Mouse (Mus musculus): ENCODE data around the gene Tmem106b. TPM values are rescaled to one million over a fixed set of nuclear protein-coding genes. Genes with fewer than 3 reads are reported as not detected.
A peak's percentile ranks its signal among the peaks of the same experiment; 100 is the strongest.

Tmem106b gene
- 9.6 and 10.2 TPM in 2 replicates for polyA plus RNA-seq (2015; fragmentation: Nextera tagmentation; extraction: Ambion mirVana)

DNA sequence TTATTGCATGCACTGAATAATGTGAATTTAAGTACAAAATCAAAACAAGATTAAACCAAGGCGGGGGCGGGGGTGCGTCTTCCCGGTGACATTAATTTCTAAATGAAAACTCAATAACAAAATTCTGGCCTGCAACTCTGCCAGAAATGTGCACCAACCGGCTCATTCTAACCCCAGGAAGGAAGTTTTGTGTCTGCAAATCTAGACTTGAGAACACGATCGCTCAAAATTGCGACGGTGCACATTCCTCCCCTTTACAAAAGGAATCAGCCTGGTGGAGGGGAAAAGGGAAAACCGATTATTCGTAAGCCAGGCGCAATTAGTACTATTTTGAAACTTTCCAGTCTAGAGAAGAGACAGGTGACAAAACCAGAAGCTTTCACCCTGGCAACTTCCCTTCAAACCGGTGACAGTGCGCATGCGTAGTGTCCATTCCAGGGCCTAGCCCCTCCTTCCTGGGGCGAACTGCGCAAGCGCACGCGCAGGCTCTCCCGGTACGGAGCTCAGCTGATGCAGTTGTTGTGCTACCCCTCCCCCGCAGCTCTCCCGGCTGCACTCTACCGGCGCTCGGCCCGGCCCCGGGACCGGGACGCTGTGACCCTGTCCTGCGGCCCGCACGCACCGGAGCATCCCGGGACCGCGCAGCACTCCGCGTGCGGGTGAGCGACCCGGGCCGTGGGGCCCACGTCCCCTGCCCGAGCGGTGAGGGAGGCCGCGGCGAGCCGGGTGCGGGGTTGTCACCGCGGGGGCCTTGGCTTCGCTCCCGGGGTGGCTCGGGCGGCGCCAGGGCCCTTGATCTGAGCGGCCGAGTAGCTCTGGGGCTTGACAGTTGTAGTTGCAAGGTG lies at the start of gene Tmem106b:
Gene Tmem106b (plus strand): TSS at position 458 of the 845 bp plus-strand sequence.
- H3K27me3 ChIP-seq, result no peaks in the 10 kb centered on the region
- H3K36me3 ChIP-seq (replicated peaks), result peaks cover 4% of the 10 kb centered on the region; the same call in 1 of the 2 replicates
- peak; percentile 99 for ATAC-seq (ENCODE audit: insufficient read depth)
- peak within 1 kb of the TSS; percentile 95 for H3K9ac ChIP-seq
- no peaks in the 10 kb centered on the region for H3K9me3 ChIP-seq (replicated peaks)
- WGBS (ENCODE audit: insufficient replicate concordance), result 2% methylated on average over 61 of the region's 61 CpGs
- H3K4me1 ChIP-seq (replicated peaks), result peaks cover 11% of the 10 kb centered on the region
- H3K4me2 ChIP-seq, result peak within 1 kb of the TSS; percentile 74
- H3K4me3 ChIP-seq (replicated peaks), result peak within 1 kb of the TSS; percentile 92
- H3K27ac ChIP-seq (replicated peaks), result peak within 1 kb of the TSS; percentile 75

DNA sequence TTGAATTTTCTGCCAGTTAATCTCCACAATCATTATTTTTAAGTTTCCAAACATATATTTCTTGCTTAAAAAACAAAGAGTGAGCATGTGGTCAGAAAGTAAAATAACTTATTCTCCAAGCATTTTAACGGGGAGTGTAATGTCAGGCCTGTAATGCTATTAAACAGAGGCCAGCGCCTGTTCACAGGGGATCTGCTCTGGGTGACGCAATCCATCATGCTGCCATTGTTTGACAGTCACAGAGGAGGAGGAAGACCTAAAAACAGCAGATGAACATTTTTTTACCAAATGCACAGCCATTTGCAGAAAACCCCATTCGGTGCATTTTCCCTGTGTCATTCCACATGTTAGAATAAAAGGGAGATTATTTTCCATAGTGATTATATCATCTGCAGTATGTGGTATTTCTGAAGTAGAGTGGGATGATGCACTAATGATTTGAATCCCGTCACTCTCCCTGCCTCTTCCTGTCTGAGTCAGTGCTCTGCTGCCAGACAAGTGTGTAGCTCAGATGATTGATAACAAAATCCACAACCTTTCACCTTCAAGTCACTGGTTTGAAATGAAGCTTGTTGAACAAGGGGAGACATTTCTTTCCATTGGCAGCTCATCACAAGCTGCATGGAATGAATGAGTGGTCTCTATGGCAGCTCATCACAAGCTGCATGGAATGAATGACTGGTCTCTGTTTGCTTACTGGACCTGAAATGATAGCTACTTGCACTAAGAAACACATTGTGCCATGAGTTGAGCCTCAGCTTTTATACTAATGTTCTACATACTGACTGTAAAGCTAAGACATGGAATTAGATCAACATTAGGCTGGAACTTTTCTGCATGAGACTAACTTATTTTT lies 48.1 kb upstream of the Tmem106b start:
- no peaks in the 10 kb centered on the region for H3K9me3 ChIP-seq (replicated peaks)
- no peak overlapping the region for H3K4me3 ChIP-seq (replicated peaks)
- H3K27me3 ChIP-seq, result no peaks in the 10 kb centered on the region
- no peaks in the 10 kb centered on the region for H3K4me1 ChIP-seq (replicated peaks)
- H3K36me3 ChIP-seq (replicated peaks), result no peaks in the 10 kb centered on the region
- H3K9ac ChIP-seq, result no peak overlapping the region
- no peak for ATAC-seq (ENCODE audit: insufficient read depth)
- no peak overlapping the region for H3K4me2 ChIP-seq
- H3K27ac ChIP-seq (replicated peaks), result no peak overlapping the region
- 36% methylated on average over 5 of the region's 5 CpGs for whole genome bisulfite sequencing (ENCODE audit: insufficient replicate concordance)

DNA sequence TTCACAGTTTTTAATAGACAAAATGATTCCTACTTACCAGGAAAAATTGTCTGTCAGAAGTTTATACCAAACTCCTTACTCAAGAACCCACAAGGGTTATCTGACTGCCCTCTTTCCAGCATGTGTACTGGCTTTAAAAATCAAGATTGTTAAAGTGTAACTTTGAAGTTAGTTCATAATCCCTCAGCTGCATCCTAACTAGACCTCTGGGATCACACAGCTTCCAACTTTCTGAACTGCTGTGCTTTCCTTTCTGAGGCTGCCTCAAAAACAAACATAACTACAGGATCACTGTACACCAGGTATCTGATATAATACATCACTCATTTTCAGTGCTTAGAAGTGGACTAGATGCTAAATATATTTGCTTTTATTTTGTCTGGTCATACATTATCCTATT lies 39.0 kb upstream of the Tmem106b start:
- no peak overlapping the region for H3K9ac ChIP-seq
- H3K27me3 ChIP-seq, result no peaks in the 10 kb centered on the region
- no peaks in the 10 kb centered on the region for H3K9me3 ChIP-seq (replicated peaks)
- H3K4me2 ChIP-seq, result no peak overlapping the region
- no peak overlapping the region for H3K4me3 ChIP-seq (replicated peaks)
- H3K36me3 ChIP-seq (replicated peaks), result no peaks in the 10 kb centered on the region
- no peaks in the 10 kb centered on the region for H3K4me1 ChIP-seq (replicated peaks)
- ATAC-seq (ENCODE audit: insufficient read depth), result no peak
- no peak overlapping the region for H3K27ac ChIP-seq (replicated peaks)

DNA sequence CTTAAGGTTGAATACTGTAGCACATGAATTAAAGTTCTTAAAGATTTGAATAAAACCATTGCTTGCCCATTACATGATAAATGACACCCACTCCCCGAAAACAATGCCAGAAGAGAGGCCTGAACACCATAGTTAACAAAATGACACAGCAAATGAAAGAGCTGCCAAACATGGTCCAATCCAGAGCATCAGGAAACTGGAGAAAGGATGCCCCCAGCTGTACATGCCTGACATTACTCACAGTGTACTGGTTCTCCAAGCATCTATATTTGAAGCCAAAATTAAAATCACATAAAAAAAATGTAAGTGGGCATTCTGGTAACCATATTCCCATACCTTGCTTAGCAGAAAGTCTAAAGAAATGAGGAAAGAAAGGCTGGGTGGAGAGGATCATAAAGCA lies 38.6 kb upstream of the Tmem106b start:
- 17% methylated on average over 1 of the region's 1 CpGs for WGBS (ENCODE audit: insufficient replicate concordance)
- no peaks in the 10 kb centered on the region for H3K27me3 ChIP-seq
- H3K27ac ChIP-seq (replicated peaks), result no peak overlapping the region
- no peak overlapping the region for H3K4me3 ChIP-seq (replicated peaks)
- H3K9me3 ChIP-seq (replicated peaks), result no peaks in the 10 kb centered on the region
- no peaks in the 10 kb centered on the region for H3K36me3 ChIP-seq (replicated peaks)
- no peak overlapping the region for H3K4me2 ChIP-seq
- no peak overlapping the region for H3K9ac ChIP-seq
- H3K4me1 ChIP-seq (replicated peaks), result no peaks in the 10 kb centered on the region
- no peak for ATAC-seq (ENCODE audit: insufficient read depth)

DNA sequence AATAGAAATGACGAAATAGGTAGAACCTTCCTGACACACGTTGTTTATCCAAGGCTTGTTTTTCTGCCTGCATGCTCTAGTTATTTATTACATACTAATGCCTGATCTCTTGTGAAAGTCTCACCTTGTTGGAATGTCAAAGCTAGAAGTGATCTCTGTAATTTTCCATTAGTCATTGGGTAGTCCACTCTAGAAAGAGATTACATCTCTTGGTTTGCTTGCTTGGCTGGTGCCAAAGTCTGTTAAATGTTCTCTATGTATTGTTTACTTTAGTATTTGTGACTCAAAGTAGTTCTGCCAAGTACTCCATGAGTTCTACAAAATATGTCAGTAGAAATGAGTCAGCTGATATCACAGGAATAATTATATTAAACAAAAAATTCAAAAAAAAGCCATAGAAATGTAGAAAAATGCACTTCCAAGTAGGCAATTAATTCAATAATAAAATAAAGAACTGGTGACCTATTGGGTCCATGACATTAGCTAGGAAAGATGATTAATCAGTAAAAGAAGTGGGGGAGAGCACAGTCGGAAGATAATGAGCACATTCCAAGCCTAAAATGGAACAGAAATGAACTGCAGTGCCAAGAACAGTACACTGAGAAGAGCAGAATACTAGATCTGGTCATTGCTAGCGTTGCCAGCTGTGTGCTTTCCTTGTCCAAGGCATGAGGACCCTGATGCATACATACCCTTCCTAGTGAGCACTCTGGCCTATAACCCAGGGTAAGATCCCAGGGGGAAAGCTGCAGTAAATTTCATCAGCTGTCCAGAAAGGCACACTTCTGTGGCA lies 17.0 kb upstream of the Tmem106b start:
- Histone ChIP-seq H3K27ac (replicated peaks) (no peak overlapping the region), H3K9ac (no peak overlapping the region), H3K4me1 (replicated peaks) (no peaks in the 10 kb centered on the region), H3K4me2 (no peak overlapping the region), H3K36me3 (replicated peaks) (no peaks in the 10 kb centered on the region), H3K27me3 (no peaks in the 10 kb centered on the region), H3K9me3 (replicated peaks) (no peaks in the 10 kb centered on the region), H3K4me3 (replicated peaks) (no peak overlapping the region)
- ATAC-seq (ENCODE audit: insufficient read depth), result no peak
- 50% methylated on average over 4 of the region's 4 CpGs for WGBS (ENCODE audit: insufficient replicate concordance)

DNA sequence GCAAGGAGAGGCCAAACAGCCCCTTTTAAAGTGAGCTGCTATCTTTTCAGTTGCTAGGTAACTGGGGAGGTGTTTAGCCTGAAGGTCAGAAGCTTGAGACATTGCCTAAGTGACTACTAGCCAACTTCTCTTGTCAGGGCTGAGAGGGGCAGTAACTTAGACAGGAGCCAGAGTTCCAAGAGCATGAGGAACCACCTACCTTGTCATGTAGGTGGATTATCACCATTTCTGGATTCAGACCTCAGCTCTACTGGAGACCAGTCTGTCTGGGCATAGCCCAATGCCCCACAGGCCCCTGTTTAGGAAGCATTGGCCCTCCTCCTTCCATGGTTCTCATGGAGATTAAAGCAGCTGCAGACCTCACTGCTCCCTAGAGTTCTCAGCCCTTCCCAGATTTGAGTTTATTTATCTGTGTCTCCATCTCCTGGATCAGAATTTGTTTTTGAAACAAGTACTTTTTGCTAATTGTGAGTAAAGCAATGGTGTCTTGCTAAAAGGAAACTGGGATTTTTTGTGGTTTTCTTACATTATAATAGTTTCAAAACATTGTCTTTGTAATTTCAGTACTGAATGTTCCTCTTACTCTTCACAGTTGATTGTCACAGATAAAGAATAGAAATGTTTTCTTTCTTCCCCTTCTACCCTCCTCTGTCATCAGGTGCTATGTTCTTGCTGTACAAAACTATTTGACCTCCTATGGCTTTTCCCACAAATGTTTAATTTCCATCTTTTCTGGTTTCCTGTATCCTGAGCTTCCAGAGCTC lies 8.1 kb upstream of the Tmem106b start:
- no peak overlapping the region for H3K9ac ChIP-seq
- H3K36me3 ChIP-seq (replicated peaks), result no peaks in the 10 kb centered on the region
- H3K27ac ChIP-seq (replicated peaks), result no peak overlapping the region
- no peak overlapping the region for H3K4me3 ChIP-seq (replicated peaks)
- H3K27me3 ChIP-seq, result no peaks in the 10 kb centered on the region
- H3K4me1 ChIP-seq (replicated peaks), result no peaks in the 10 kb centered on the region
- no peak overlapping the region for H3K4me2 ChIP-seq
- no peak for ATAC-seq (ENCODE audit: insufficient read depth)
- H3K9me3 ChIP-seq (replicated peaks), result no peaks in the 10 kb centered on the region

DNA sequence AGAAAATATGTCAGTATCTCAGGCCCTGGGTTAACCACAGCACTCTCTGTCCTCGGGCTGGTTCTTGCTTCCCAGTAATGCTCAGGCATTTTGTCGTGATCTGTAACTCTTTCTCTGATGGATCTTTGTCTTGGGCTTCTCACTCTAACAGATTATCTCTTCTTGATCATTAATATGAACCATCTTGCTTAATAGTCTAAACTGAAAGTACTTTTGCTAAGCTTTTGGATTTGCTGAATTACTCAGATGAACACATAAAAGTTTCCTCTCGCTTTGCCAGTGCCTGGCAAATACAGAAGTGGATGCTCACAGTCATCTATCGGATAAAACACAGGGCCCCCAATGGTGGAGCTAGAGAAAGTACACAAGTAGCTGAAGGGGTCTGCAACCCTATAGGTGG lies 7.5 kb upstream of the Tmem106b start:
- ATAC-seq (ENCODE audit: insufficient read depth), result no peak
- Histone ChIP-seq H3K4me2 (no peak overlapping the region), H3K27ac (replicated peaks) (no peak overlapping the region), H3K9ac (no peak overlapping the region), H3K27me3 (no peaks in the 10 kb centered on the region), H3K4me1 (replicated peaks) (no peaks in the 10 kb centered on the region), H3K36me3 (replicated peaks) (no peaks in the 10 kb centered on the region), H3K9me3 (replicated peaks) (no peaks in the 10 kb centered on the region), H3K4me3 (replicated peaks) (no peak overlapping the region)
- WGBS (ENCODE audit: insufficient replicate concordance), result 46% methylated on average over 4 of the region's 4 CpGs

DNA sequence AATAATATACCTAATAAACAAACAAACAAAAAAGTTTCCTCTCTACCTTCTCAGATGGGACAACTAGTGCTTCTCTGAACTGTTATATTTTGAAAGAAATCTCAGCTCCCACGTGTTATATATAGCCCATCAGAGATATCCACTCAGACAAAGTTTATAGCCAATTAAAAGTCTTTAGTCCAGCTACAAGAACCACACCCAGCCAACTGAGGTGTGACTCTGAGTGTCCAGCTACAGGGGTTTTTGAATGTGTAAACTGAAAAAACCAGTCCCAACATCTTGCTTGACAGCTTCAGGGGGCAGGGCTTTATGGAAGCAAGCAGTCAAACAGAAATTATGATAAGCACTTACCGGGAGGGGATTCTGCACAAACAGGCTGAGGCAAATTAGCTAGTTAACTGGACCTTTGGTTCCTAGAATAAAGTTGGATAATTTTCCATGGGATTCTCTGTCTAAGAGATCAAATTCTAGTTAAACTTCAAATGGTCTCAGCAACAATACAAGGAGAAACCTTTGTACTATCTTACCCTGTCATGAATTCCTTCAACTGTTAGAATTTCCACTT lies 6.8 kb upstream of the Tmem106b start:
- no peak overlapping the region for H3K27ac ChIP-seq (replicated peaks)
- H3K4me1 ChIP-seq (replicated peaks), result no peaks in the 10 kb centered on the region
- no peak overlapping the region for H3K9ac ChIP-seq
- 48% methylated on average over 2 of the region's 2 CpGs for WGBS (ENCODE audit: insufficient replicate concordance)
- H3K9me3 ChIP-seq (replicated peaks), result no peaks in the 10 kb centered on the region
- no peak for ATAC-seq (ENCODE audit: insufficient read depth)
- no peaks in the 10 kb centered on the region for H3K27me3 ChIP-seq
- H3K36me3 ChIP-seq (replicated peaks), result no peaks in the 10 kb centered on the region
- no peak overlapping the region for H3K4me2 ChIP-seq
- no peak overlapping the region for H3K4me3 ChIP-seq (replicated peaks)

DNA sequence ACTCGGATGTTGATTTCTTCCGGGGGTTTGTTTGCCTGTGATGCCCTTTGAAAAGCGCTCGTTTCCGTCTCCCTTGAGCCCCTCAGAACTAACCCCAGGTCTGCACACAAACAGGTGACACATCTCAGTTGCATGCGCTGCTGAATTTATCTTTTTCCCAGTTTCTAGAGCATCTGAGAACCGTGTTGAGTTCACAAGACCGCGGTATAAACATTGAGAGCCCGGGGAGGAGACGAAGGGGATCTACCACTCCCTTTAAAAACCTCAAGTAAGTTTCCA lies 527 bp downstream of the Tmem106b start:
- 1% methylated on average over 11 of the region's 11 CpGs for WGBS (ENCODE audit: insufficient replicate concordance)
- peak overlapping the region; percentile 75 for H3K27ac ChIP-seq (replicated peaks)
- H3K9me3 ChIP-seq (replicated peaks), result no peaks in the 10 kb centered on the region
- H3K4me1 ChIP-seq (replicated peaks), result peaks cover 11% of the 10 kb centered on the region
- H3K36me3 ChIP-seq (replicated peaks), result peaks cover 4% of the 10 kb centered on the region; the same call in 1 of the 2 replicates
- peak overlapping the region; percentile 74 for H3K4me2 ChIP-seq
- no peaks in the 10 kb centered on the region for H3K27me3 ChIP-seq
- peak overlapping the region; percentile 92 for H3K4me3 ChIP-seq (replicated peaks)
- peak; percentile 23 for ATAC-seq (ENCODE audit: insufficient read depth)
- peak overlapping the region; percentile 95 for H3K9ac ChIP-seq

DNA sequence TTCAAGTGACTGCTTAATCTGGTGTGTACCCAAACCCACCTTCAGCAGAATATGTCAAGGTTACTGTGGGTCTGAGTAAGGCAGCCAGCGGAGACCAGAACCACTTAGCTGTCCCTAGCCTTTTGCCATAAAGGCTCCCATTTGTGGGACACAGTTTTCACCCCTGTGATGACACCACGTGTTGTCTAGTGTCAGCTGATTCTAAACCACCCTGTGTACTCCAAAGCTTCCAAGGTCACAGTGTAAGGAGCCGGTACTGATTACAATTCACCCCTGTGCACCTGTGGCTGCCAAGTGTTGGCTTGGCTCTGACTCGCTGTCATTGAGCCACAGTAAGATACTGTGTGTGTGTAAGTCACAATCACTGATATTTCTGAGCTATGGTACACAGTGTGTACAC lies 926 bp downstream of the Tmem106b start:
- no peaks in the 10 kb centered on the region for H3K9me3 ChIP-seq (replicated peaks)
- H3K27ac ChIP-seq (replicated peaks), result peak overlapping the region; percentile 75
- peak overlapping the region; percentile 92 for H3K4me3 ChIP-seq (replicated peaks)
- no peaks in the 10 kb centered on the region for H3K27me3 ChIP-seq
- H3K36me3 ChIP-seq (replicated peaks), result peaks cover 5% of the 10 kb centered on the region
- 49% methylated on average over 4 of the region's 4 CpGs for WGBS (ENCODE audit: insufficient replicate concordance)
- H3K9ac ChIP-seq, result peak overlapping the region; percentile 95
- peaks cover 11% of the 10 kb centered on the region for H3K4me1 ChIP-seq (replicated peaks)
- peak overlapping the region; percentile 74 for H3K4me2 ChIP-seq
- no peak for ATAC-seq (ENCODE audit: insufficient read depth)

All from liver, embryonic 15.5 days (tissue).